Mouse (Mus musculus) natural killer cell, adult 2 months (primary cell): ENCODE data around the gene Selenow.
A peak's percentile ranks its signal among the peaks of the same experiment; 100 is the strongest.
"Not testable (repeated sequence)": the region's sequence is repeated elsewhere in the genome, so short reads cannot be mapped to it uniquely, and the experiment has no call there.

Experiments used
- DNase-seq, 2 experiments: peaks; one replicate each; pipeline ENCODE4 v3.0.0; 2022; ENCODE audit warnings: low spot score in 2 of 2

The Selenow gene

DNA sequence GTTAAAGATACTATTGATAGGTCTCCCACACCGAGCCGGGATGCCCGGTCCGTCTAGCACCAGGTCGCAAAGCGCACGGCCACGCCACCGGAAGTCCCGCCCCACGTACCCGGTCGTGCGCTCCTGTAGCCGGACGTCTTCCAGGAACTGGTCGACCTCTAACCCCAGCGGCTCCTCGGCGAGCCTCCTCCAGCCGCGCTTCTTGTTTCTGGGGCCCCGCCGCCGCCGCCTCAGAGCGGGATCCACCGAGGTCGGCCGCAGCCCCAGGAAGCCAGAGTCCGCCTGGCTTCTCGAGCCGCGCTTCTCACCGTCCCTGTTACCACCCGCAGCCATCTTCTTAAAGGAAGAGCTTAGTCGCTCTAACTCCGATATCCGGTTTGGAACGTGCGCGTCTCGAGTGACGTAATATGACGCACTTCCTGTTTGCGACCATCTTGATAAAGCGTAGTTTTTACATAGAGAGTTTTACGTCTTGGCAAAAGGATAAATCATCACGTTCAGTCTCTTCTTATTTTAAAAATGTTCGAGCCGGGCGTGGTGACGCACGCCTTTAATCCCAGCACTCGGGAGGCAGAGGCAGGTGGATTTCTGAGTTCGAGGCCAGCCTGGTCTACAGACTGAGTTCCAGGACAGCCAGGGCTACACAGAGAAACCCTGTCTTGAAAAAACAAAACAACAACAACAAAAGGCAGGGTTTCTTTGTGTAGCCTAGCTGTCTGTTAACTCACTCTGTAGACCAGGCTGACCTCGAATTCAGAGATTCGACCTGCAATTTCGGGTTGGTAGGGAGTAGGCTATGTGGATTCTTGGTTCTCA lies 23.7 kb upstream of the Selenow start, which contains the start of gene Nop53:
Nop53 (minus strand) TSS at position 354 of the 816 bp plus-strand sequence.
- peak; percentile 93 to 95 for DNase-seq

DNA sequence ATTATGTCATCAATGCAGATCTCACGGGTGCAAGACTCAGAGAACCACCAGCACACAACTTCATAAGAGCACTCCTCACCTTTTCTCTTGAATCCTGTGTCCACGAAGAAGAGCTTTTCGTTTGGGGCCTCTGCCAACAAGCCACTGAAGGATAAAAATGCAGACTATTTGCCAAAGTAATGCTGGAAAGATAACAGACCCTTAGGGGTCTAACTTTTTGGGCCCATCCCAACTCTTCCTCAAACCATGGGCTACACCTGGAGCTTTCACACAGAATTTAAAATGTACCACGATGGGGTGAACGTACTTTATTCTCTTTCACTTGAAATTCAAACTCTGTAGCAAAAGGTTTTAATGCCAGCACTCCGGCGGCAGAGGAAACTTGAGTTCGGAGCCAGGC lies 23.0 kb upstream of the Selenow start:
- no peak for DNase-seq

DNA sequence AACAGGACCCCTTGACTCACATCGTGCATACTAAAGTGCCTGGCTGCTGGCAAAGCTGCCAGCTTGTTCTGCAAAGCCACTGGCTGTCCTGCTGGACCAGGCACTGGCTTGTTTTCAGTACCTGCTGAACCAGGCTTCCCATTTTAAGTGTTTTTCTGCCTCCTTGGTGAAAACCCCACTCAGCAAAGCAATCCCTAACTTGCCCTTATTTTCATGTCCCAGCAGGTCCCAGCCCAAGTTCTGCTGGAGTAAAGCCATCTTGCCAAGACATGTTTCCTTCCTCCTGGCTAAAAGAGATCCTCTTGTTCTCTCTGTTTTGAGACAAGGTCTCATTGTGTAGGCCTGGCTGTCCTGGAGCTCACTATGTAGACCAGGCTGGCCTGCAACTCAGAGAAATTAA lies 22.1 kb upstream of the Selenow start:
- DNase-seq, result no peak

DNA sequence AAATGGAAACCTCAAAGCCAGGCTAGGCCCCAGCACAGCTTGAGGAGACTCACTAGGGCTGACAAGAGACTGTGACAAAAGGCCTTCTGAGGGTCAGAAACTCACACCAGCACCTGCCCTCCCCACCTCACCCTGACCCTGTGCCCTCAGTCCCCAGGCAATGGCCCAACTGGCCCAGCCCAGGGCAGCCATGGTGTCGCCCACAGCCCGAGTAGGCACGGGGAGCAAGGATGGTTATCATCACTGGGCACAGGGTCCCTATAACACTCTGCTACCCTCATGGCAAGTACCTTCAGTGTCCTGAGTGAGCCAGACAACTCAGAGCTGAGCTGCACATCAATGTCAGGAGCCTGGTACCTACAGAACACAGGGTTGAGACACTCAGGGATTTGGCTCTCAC lies 16.4 kb upstream of the Selenow start:
- no peak for DNase-seq

DNA sequence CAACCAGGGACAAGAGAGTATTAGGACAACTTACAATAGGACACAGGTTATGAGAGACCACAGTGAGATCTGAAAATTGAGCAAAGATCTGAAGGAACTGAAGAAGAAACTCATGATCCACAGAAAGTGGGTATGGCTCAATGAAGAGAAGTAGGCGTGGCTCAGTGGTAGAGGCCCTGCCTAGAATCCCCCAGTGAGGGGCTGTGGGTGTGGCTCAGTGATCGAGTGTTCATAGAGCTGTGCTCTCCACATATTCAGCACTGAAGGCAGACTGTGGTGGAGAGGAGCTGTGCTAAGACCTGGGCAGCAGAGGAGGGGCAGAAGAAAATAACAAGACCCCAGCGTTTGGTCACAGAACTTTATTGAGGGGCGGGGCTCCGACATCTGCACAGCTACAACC lies 15.3 kb upstream of the Selenow start:
- DNase-seq, result no peak

DNA sequence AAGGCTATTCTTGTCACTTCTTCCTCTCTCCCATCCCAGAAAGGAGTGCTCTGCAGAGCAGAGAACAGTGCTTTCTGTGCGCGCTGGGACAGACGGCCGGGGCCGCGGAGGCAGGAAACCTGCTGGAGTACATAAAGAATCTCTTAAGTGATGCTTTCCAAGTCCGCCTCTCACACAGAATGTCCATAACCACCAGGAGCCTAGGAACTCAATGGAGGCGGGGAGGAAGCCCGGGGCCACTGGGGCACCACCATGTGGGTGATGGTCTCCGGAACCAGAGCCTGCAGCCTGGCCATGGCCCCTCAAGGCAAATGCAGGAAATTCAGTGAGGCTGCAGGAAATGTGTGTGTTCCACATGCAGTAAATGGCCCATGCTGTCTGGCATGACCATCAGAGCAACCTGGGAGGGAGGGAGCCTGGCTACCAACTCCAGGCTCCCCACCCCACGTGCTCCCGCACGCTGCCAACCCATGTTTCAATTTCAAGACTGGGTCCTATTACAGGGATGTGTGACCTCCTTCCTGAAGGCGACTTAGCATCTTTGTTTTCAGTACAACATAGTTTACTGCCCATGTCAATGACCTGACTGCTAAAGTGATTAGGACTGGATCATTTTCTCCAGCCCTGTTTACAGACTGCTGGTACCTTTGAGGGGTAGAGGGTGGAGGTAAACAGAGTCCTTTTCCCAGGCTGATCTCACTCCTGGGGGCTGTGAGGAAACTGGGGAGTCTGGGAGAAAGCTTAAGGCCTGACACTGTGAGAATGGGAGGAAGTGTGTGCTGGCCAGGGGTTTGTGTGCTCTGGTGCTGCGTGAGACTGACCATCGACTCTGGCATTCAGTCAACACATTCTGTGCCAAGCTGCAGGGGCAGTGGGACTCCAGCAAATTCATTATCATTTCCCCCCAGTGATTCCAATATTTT lies 11.5 kb upstream of the Selenow start:
- no peak for DNase-seq

GRCm38 (mm10) chr7:15931635-15932034 lies 9.4 kb upstream of the Selenow start:
- no peak for DNase-seq

DNA sequence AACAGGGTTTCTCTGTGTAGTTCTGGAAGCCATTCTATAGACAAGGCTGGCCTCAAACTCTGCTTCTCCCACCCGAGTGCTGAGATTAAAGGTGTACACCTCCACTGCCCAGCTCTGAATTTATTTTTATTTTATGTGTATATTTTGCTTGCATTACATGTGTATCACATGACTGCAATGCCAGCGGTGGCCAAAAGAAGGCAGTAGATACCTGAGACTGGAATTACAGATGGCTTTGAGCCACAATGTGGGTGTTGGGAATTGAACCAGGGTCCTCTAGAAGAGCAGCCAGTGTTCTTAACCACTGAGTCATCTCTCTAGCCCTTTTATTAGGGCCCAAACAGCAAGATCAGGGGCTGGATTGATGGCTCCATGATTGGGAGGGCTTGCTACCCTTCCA lies 8.3 kb upstream of the Selenow start:
- DNase-seq, result no peak

DNA sequence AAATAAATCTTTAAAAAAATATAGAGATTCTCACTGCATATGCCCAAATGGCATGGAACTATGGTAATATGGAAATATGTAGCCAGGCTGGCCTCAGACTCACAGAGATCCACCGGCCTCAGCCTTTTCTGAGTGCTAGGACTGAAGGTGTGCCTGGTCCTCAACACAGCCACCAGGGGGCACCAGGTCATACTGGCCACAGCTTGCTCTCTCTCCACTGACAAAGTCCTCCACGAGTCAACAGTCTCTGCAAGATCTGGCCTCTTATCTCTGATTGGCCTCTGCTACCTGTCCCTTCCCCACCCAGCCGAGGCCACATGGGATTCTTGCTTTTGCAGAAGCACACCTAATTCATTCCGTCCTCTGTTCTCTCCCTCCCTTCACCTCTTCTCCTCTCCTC lies 7.7 kb upstream of the Selenow start:
- DNase-seq, result peak; percentile 48 to 63

GRCm38 (mm10) chr7:15921796-15922195 lies 406 bp downstream of the Selenow start:
- DNase-seq, result peak; percentile 34 to 47

DNA sequence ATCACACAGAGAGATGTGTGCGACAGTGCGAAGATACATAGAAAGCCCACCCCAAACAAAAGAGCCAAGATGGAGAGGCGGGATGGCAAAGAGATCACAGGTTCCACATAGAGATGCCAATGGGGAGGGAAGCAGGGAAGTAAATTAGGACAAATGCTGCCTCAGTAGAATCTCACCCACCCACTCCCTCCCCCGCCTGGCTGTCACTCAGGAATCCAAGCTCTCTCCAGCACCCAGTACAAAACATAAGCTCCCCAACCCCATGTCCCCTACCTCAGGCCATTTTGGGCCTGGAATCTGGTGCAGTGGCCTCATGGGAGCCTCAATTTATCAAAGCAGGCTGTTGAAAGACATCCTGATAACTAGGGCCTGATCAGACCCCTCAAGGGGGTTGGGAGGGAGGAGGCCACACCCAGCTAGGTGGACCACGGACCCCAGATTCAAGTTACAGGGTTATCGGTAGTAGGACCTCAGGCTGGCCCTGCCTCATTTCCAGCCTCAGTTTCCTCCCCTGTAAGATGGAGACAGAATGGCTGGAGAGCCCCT lies 1.5 kb downstream of the Selenow start:
- DNase-seq, result no peak

- DNase-seq, result no peak
These were observed 2.3 kb downstream of the Selenow start for GRCm38 (mm10) chr7:15919947-15920346.

DNA sequence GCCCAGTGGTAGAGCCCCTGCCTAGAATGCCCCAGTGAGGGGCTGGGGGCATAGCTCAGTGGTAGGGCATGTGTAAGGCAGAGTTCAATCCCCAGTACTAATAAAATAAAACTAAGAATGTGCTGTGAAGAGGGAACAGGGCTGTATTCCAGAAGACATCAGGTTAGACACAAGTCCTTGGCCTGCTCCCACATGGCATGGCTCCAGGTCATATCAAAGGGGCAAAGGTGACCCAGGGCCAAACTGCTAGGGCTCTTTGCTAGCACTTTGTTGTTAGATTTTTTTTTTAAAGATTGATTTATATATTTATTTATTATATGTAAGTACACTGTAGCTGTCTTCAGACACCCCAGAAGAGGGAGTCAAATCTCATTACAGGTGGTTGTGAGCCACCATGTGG lies 3.8 kb downstream of the Selenow start:
- DNase-seq, result no peak

DNA sequence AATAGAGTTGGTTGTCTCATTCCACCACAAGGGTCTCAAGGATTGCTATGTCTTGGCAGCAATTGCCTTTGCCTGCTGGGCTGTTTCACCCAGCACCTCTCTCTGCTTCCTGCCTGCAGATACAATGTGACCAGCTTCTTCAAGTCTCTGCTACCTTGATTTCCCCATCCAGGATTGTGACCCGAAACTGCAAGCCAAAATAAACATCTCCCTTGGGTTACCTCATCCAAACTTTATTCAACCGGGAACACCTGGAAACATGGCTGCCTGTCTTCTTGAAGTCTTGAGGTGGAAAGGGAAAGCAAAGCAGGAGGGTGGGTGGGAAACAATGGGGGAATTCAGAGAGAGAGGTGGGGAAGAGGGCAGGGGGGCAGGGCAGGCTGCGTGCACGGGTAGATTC lies 5.2 kb downstream of the Selenow start:
- DNase-seq, result no peak

DNA sequence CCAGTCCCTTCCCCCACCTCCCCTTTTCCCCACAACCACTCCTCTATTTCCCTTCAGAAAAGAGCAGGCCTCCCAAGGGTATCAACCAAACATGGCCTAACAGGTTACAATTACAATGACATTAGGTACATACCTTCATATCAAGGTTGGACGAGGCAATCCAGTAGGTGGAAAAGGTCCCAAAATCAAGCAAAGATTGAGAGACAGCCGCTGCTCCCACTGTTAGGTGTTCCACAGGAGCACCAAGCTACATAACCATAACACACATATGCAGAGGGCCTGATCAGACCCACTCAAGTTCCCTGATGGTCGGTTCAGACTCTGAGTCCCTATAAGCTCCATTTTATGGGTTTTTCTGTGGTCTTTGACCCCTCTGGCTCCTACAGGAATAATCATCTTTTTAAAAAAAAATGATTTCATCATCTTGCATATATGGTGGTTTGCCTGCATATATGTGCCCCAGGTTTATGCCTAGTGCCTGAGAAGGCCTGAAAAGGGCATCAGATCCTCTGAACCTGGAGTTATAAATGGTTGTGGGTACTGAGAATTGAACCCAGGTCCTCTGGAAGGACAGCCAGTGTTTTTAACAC lies 6.0 kb downstream of the Selenow start:
- no peak for DNase-seq

GRCm38 (mm10) chr7:15915695-15916094 lies 6.5 kb downstream of the Selenow start:
- DNase-seq, result not testable (repeated sequence)

DNA sequence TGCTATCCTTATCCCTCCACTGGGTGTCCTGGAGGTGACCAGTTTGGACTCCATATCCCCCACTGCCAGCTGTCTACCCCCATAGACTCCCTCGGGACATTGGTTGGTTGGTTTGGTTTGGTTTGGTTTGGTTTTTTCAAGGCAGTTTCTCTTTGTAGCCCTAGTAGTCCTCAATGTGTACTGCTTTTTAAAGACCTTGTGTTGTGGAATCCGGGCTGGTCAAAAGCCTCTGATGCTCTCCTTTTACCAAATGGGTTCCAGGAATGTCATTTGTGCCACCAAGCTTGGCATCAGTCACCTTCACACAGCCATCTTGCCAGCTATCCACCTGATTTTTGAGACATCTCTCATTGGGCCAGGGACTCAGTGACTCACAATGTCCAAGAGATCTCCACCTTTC lies 7.5 kb downstream of the Selenow start:
- DNase-seq, result no peak

DNA sequence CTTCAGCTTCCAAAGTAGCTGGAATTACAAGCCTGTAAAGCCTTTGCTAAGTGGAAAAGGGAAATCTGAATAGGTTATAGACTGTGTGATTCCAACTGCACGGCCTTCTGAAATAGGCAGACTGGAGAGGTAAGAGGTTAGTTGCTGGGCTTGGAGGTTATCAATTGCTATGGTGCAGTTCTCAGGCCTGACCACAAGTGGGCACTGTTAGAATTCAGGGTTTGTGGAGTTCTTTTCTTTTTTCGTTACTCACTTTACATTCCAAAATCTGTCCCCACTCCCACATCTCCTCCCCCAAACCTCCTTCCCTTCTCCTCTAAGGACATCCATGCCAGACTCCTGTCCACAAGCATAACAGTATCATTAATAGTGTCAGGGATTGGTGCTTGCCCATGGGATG lies 8.0 kb downstream of the Selenow start:
- DNase-seq, result peak; percentile 22 to 51

DNA sequence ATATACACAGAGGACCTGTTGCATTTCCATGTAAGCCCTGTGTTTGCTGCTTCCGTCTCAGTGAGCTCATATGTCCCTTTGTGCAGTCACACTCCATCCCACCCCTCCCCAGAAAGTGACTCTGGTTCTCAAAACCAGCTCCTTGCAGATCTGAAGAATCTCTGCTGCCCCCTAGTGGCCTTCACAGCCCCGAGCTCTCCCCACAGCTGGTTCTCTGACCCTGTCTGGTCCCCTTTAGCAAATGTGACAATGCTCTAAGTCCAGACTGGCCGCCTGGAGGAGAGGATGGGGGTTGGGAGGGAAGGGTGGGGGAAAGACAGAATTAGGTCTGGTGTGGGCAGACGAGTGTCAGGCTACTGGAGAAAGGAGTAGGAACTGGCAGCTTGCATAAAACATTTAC lies 10.0 kb downstream of the Selenow start:
- DNase-seq, result peak; percentile 44 to 69

GRCm38 (mm10) chr7:15910521-15910920 lies 11.7 kb downstream of the Selenow start:
- no peak for DNase-seq

- no peak for DNase-seq
These were observed 14.1 kb downstream of the Selenow start for GRCm38 (mm10) chr7:15907971-15908590.

- DNase-seq, result no peak
These were observed 15.6 kb downstream of the Selenow start for GRCm38 (mm10) chr7:15906602-15907001.
